Mouse (Mus musculus) hindbrain, embryonic 15.5 days (tissue): ENCODE results near the gene Nat8f6. TPM values are rescaled to one million over a fixed set of nuclear protein-coding genes. Genes with fewer than 3 reads are reported as not detected.
"Not testable (repeated sequence)": the region's sequence is repeated elsewhere in the genome, so short reads cannot be mapped to it uniquely, and the experiment has no call there.

Experiments
- ATAC-seq: fragments of 200-750 bp; cut with Nextera tagmentation; 2 replicates; pipeline ENCODE4 v1.8.0; 2017; ENCODE audit warnings: low read depth, moderate number of reproducible peaks, moderate TSS enrichment; ENCODE audit not compliant: low FRiP score
- H3K27ac ChIP-seq: fragments of 300-500 bp; sonication (generic); replicated peaks from 2 replicates; pipeline ENCODE4 v1.5.1; 2015; ENCODE audit warnings: mild to moderate bottlenecking, inconsistent platforms
- H3K27me3 ChIP-seq: fragments of 300-500 bp; sonication (generic); 2 replicates; pipeline ENCODE4 v1.6.1; 2015; ENCODE audit warnings: control low read depth, inconsistent platforms
- H3K36me3 ChIP-seq: fragments of 300-500 bp; sonication (generic); 2 replicates; pipeline ENCODE4 v1.6.1; 2015; ENCODE audit warnings: control low read depth, inconsistent platforms
- H3K4me1 ChIP-seq: fragments of 300-500 bp; sonication (generic); replicated peaks from 2 replicates; pipeline ENCODE4 v1.6.1; 2015; ENCODE audit warnings: control low read depth, inconsistent platforms
- H3K4me2 ChIP-seq: fragments of 300-500 bp; sonication (generic); 2 replicates; pipeline ENCODE4 v1.6.1; 2015; ENCODE audit warnings: moderate library complexity, mild to moderate bottlenecking, inconsistent platforms
- H3K4me3 ChIP-seq: fragments of 300-500 bp; sonication (generic); 2 replicates; pipeline ENCODE4 v1.5.1; 2015; ENCODE audit warnings: mild to moderate bottlenecking, inconsistent platforms
- H3K9ac ChIP-seq: fragments of 300-500 bp; sonication (generic); 2 replicates; pipeline ENCODE4 v1.6.1; 2015; ENCODE audit warnings: inconsistent platforms
- H3K9me3 ChIP-seq: fragments of 300-500 bp; sonication (generic); 2 replicates; pipeline ENCODE4 v1.6.1; 2016; ENCODE audit warnings: control low read depth, inconsistent platforms
- WGBS: fragments of 180-500 bp; shearing (Covaris S2); methylation state at CpG from one replicate; pipeline ENCODE4 v1.1.7; 2015; 5-methylcytosine and 5-hydroxymethylcytosine counted together
- polyA plus RNA-seq: library from polyadenylated mRNA; unstranded; fragments of >200 nt; fragmentation: Nextera tagmentation; extraction: Ambion mirVana; gene quantifications from 2 replicates; pipeline ENCODE4 v1.2.1, GENCODE M21; 2015

The Nat8f6 gene
- polyA plus RNA-seq, 1 experiment from 2014 or later = not detected

GRCm38 (mm10) chr6:85831796-85832321 lies 11.1 kb upstream of the Nat8f6 start, which contains the start of gene Nat8:
Gene Nat8 (minus strand): TSS chr6:85832082.
- no peaks in the 10 kb centered on the region for H3K4me1 ChIP-seq
- ATAC-seq = no peak

DNA sequence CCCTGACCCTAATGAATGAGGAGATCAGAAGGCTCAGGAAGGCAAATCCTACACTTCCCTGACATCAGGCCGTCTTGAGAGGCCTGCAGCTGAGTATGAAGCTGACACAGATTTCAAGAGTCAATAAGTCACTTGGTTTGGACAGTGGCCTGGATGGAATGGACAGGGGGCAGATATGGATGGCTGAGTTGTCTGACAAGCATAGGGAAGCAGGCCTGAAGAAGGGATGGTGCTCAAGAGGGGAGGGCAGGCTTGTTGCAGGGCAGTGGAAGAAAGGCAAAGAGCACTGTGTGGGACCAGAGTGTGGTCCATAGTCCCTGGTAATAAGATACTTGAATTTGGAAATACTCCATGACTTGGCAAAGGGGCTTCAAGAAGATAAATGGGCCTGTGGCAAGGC lies 8.7 kb upstream of the Nat8f6 start:
- ATAC-seq = no peak
- H3K9me3 ChIP-seq = no peaks in the 10 kb centered on the region
- no peak overlapping the region for H3K4me2 ChIP-seq
- no peak overlapping the region for H3K4me3 ChIP-seq
- WGBS = 87% methylated on average over 1 of the region's 1 CpGs
- no peak overlapping the region for H3K27ac ChIP-seq
- no peaks in the 10 kb centered on the region for H3K27me3 ChIP-seq
- no peaks in the 10 kb centered on the region for H3K36me3 ChIP-seq
- H3K9ac ChIP-seq = no peak overlapping the region
- H3K4me1 ChIP-seq = no peaks in the 10 kb centered on the region

More at GRCm38 (mm10) chr6:85831796-85832321, 11.1 kb upstream of the Nat8f6 start, which contains the start of gene Nat8:
- 73% methylated on average over 7 of the region's 7 CpGs for WGBS
- Histone ChIP-seq H3K4me2 (no peak within 1 kb of the TSS), H3K27me3 (no peaks in the 10 kb centered on the region), H3K36me3 (no peaks in the 10 kb centered on the region), H3K27ac (no peak within 1 kb of the TSS), H3K9ac (no peak within 1 kb of the TSS), H3K4me3 (no peak within 1 kb of the TSS), H3K9me3 (no peaks in the 10 kb centered on the region)

DNA sequence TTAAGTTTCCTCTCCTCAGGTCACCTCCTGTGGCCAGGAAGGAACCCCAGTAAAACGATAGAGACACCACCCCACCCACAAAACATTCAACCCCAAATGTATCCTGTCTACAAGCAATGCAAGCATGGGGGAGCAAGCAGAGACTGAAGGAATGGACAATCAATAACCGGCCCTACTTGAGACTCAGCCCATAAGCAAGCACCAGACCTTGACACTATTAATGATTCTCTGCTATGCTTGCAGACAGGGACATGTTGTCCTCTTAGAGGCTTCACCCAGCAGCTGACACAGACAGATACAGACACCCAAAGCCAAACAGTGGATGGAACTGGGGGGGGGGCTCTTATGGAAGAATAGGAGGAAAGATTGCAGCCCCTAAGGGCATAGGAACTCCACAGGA lies 5.1 kb upstream of the Nat8f6 start:
- ATAC-seq = no peak
- no peaks in the 10 kb centered on the region for H3K9me3 ChIP-seq
- H3K27ac ChIP-seq = no peak overlapping the region
- 89% methylated on average over 2 of the region's 2 CpGs for WGBS
- H3K4me3 ChIP-seq = no peak overlapping the region
- no peaks in the 10 kb centered on the region for H3K27me3 ChIP-seq
- no peaks in the 10 kb centered on the region for H3K4me1 ChIP-seq
- no peaks in the 10 kb centered on the region for H3K36me3 ChIP-seq
- H3K4me2 ChIP-seq = no peak overlapping the region
- no peak overlapping the region for H3K9ac ChIP-seq

DNA sequence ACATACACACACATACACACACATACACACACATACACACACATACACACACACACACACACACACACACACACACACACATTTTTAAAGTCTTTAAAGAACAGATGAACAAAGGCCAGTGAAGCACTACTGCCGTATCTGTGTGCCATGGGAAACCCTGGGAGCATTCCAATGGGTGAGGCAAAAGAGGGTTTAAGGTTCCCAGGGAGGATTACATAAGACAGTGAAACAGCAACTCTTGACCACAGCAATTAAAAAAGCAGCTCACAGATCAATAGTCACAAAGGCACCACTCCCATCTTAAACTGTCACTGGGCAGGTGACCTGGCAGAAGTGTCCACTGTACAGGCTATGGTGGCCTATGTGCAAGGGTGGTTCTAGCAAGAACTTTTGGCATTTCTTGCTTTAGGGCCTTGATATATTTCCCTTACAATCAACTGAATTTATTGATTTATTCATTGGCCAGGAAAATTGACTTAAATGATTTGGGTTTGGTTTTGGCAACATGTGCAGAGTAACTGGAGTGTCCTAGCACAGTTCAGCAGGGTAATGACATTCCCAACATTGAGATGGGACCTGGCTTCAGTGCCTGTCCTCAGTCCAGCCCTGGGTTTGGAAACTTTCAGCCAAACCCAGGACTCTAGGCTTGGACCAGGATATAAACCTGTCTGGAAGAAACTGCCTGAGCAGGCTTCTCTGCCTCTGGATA lies 2.8 kb upstream of the Nat8f6 start:
- no peak overlapping the region for H3K9ac ChIP-seq
- no peaks in the 10 kb centered on the region for H3K4me1 ChIP-seq
- no peak for ATAC-seq
- no peak overlapping the region for H3K4me3 ChIP-seq
- no peak overlapping the region for H3K4me2 ChIP-seq
- no peaks in the 10 kb centered on the region for H3K9me3 ChIP-seq
- no peaks in the 10 kb centered on the region for H3K27me3 ChIP-seq
- no peak overlapping the region for H3K27ac ChIP-seq
- no peaks in the 10 kb centered on the region for H3K36me3 ChIP-seq
- 88% methylated on average over 1 of the region's 1 CpGs for WGBS

DNA sequence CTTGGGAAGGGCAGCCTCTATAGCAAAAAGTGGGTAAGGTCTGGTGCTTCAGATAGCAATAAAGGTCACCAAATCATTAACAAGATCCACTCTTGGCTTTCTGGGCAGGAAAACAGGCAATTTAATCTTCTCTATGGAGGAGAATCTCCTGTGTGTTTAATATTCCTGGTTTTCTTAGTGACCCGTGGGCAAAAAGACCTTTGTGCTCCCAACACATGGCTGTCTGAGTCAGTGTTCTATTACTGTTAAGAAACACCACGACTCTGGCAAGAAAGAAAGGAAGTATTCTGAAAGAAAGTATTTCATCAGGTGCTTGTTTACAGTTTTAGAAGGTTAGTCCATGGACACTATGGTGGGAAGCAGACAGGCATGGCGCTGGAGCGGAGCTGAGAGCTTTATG lies 1.5 kb upstream of the Nat8f6 start:
- Histone ChIP-seq H3K9ac (no peak overlapping the region), H3K4me2 (no peak overlapping the region), H3K9me3 (no peaks in the 10 kb centered on the region), H3K4me1 (no peaks in the 10 kb centered on the region), H3K4me3 (no peak overlapping the region), H3K27me3 (no peaks in the 10 kb centered on the region), H3K36me3 (no peaks in the 10 kb centered on the region), H3K27ac (no peak overlapping the region)
- WGBS = 88% methylated on average over 4 of the region's 4 CpGs
- no peak for ATAC-seq

DNA sequence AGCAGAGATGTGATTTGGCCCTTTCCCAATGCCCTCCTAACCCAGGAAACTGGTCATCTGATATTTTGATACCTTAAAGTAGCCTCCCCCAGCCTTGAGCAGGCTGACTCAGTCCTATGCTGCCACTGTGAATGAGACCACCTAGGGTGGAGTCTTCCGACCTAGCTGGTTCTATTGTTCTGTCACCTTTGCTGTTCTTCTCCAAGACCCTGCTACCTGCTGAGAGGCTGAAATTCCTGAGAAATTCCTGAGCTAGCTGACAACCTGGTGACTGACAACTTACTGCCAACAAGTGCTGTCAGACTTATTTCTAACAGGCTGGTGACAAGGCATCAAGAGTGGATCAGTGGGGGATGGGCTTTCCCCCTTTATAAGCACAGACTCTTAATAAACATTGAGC lies 2.4 kb downstream of the Nat8f6 start:
- Histone ChIP-seq H3K4me3 (no peak overlapping the region), H3K4me2 (no peak overlapping the region), H3K4me1 (no peaks in the 10 kb centered on the region), H3K27me3 (no peaks in the 10 kb centered on the region), H3K27ac (no peak overlapping the region), H3K36me3 (no peaks in the 10 kb centered on the region), H3K9ac (no peak overlapping the region), H3K9me3 (no peaks in the 10 kb centered on the region)
- WGBS = 40% methylated on average over 1 of the region's 1 CpGs
- ATAC-seq = no peak

DNA sequence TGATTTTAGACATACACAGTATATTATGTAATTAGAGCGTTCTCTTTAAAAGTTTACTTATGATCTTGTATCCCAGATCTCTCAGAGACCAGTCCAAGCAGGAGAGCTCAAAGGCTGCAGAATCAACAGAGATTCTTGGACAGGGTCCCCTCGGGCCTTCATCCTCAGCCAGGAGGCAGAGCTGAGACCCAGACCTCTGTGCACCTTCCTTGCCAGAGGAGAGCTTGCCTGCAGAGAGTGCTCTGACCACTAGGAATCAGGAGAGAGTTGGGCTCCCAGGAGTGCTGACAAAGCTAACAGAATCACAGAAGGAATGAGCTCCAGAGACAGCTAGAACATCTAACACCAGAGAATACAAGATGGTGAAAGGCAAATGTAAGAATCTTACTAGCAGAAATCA lies 7.4 kb downstream of the Nat8f6 start:
- 88% methylated on average over 2 of the region's 2 CpGs for WGBS
- Histone ChIP-seq H3K4me2 (no peak overlapping the region), H3K36me3 (no peaks in the 10 kb centered on the region), H3K4me3 (no peak overlapping the region), H3K9me3 (no peaks in the 10 kb centered on the region), H3K27me3 (no peaks in the 10 kb centered on the region), H3K9ac (no peak overlapping the region), H3K4me1 (no peaks in the 10 kb centered on the region), H3K27ac (no peak overlapping the region)
- ATAC-seq = no peak

- ATAC-seq, H3K9ac ChIP-seq, H3K36me3 ChIP-seq, H3K4me1 ChIP-seq, H3K27me3 ChIP-seq, H3K27ac ChIP-seq, H3K4me3 ChIP-seq, H3K4me2 ChIP-seq, H3K9me3 ChIP-seq: not testable (repeated sequence)
- 73% methylated on average over 3 of the region's 3 CpGs for WGBS
These were observed 9.7 kb downstream of the Nat8f6 start for GRCm38 (mm10) chr6:85810942-85811537.

GRCm38 (mm10) chr6:85810514-85810913 lies 10.2 kb downstream of the Nat8f6 start:
- not testable (repeated sequence) for H3K9me3 ChIP-seq, ATAC-seq, H3K4me1 ChIP-seq, H3K27me3 ChIP-seq, H3K27ac ChIP-seq, H3K4me3 ChIP-seq, H3K36me3 ChIP-seq, H3K9ac ChIP-seq, H3K4me2 ChIP-seq
- 97% methylated on average over 3 of the region's 3 CpGs for WGBS

GRCm38 (mm10) chr6:85809784-85810183 lies 11.0 kb downstream of the Nat8f6 start:
- not testable (repeated sequence) for H3K27me3 ChIP-seq, H3K4me3 ChIP-seq, H3K9me3 ChIP-seq, H3K27ac ChIP-seq, H3K36me3 ChIP-seq, H3K9ac ChIP-seq, H3K4me1 ChIP-seq, ATAC-seq, H3K4me2 ChIP-seq
- 87% methylated on average over 3 of the region's 3 CpGs for WGBS

DNA sequence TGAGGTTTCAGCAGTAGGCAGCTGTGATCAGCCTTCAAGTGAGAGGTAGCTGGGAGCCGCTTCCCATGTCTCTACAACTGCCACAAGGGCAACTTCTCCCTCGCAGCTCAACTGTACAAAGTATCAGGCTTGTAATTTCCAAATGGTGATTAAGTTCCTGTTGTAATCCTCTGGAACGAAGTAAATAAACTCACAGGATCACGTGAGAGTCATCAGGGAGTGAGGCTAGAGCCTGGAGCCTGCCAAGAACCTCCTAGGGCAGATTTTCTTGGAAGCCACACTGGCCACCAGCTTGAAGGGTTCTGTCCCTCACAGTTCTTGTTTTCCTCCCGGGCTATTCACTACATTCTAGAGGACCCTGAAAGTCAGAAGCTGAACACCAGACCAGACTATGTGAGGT lies 17.6 kb downstream of the Nat8f6 start:
- H3K4me1 ChIP-seq, H3K9me3 ChIP-seq, H3K36me3 ChIP-seq, H3K27ac ChIP-seq, H3K27me3 ChIP-seq, H3K9ac ChIP-seq, H3K4me2 ChIP-seq, H3K4me3 ChIP-seq, ATAC-seq: not testable (repeated sequence)
- 76% methylated on average over 5 of the region's 5 CpGs for WGBS

DNA sequence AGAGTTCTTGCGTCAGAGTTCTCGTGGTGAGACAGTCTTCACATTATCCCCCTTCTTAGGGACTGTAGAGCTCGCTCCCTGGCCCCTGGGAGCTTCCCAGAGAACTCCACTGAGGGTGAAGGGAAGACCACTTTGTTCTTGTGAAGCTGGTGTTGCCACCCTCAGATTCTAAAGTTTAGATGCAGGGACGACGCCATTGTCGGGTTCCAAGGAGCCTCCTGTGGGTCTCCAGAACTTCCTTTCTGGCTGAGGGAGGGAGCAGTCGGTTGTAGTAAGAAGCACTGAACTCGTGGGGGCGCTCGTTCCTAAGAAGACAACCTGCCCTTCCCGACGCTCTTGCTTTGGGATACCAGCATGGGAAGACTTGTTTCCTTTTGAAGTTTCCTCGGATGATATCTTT lies 55.2 kb downstream of the Nat8f6 start, which contains the start of gene Nat8f3:
Gene Nat8f3 (minus strand): TSS at position 223 of the 400 bp plus-strand sequence.
- not testable (repeated sequence) for H3K36me3 ChIP-seq, H3K4me3 ChIP-seq, H3K4me2 ChIP-seq, H3K27ac ChIP-seq, ATAC-seq, H3K9ac ChIP-seq, H3K4me1 ChIP-seq, H3K27me3 ChIP-seq, H3K9me3 ChIP-seq
- 64% methylated on average over 13 of the region's 13 CpGs for WGBS
